Mouse (Mus musculus) liver, adult 2 months (tissue): ENCODE measurements around the gene Ralgps2.

Experiments
- CTCF ChIP-seq: fragments of 200-500 bp; IDR thresholded peaks from 2 replicates; pipeline ENCODE4 v1.5.1; 2011; ENCODE audit warnings: low read depth, low read length, control low read depth
- POLR2A ChIP-seq: fragments of 200-500 bp; IDR thresholded peaks from 2 replicates; pipeline ENCODE4 v1.6.1; 2011; ENCODE audit warnings: low read length, control low read depth; ENCODE audit not compliant: insufficient read depth; ENCODE audit errors: extremely low read depth

DNA sequence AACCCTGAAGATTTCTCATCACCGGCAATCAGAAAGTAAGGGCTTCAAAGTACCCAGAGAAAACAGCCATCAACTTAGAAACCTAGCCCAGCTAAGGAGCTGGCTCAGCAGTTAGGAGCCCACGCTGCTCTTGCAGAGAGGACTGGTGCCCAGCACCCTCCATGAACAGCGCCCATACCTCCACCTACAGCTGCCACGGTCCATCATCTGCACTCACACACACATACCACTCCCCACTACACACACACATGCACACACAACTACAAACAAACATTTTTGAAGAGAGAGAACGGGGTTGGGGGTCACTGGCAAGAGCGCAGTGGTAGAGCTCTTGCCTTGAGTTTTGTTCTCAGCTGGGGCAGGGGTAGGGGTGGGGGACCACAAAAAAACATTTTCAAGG is 26.2 kb downstream of the Ralgps2 start:
- TF ChIP-seq CTCF (no peak), POLR2A (no peak)
